Mouse (Mus musculus): ENCODE results near the gene Rhbdf1.

GRCm38 (mm10) chr11:32262674-32263415 lies 40.7 kb upstream of the Rhbdf1 start:
- TF ChIP-seq CTCF (IDR thresholded peaks at IDR 0.05; ENCODE audit: low read depth, low read length) (no peak), EP300 (IDR thresholded peaks at IDR 0.05; ENCODE audit: insufficient read depth, low read depth, low read length) (no peak), POLR2A (IDR thresholded peaks at IDR 0.05; ENCODE audit: insufficient read depth, low read length) (no peak)
